Mouse (Mus musculus) limb, embryonic 12.5 days (tissue): ENCODE data around the gene Epn1. TPM values are rescaled to one million over a fixed set of nuclear protein-coding genes. Genes with fewer than 3 reads are reported as not detected.
A peak's percentile ranks its signal among the peaks of the same experiment; 100 is the strongest.
"Not testable (repeated sequence)": the region's sequence is repeated elsewhere in the genome, so short reads cannot be mapped to it uniquely, and the experiment has no call there.

ENCODE experiments used
- ATAC-seq: fragments of 200-750 bp; cut with Nextera tagmentation; 2 replicates; pipeline ENCODE4 v1.8.0; 2017; ENCODE audit warnings: low read depth, moderate TSS enrichment; ENCODE audit not compliant: insufficient number of reproducible peaks, insufficient read depth, low FRiP score, low TSS enrichment
- H3K27ac ChIP-seq: fragments of 300-500 bp; sonication (generic); 2 replicates; pipeline ENCODE4 v1.5.1; 2016; ENCODE audit warnings: mild to moderate bottlenecking, moderate library complexity
- H3K27me3 ChIP-seq: fragments of 300-500 bp; sonication (generic); 2 replicates; pipeline ENCODE4 v1.6.1; 2016; ENCODE audit warnings: mild to moderate bottlenecking, moderate library complexity
- H3K36me3 ChIP-seq: fragments of 300-500 bp; sonication (generic); 2 replicates; pipeline ENCODE4 v1.6.1; 2016; ENCODE audit warnings: mild to moderate bottlenecking, moderate library complexity
- H3K4me1 ChIP-seq: fragments of 300-500 bp; sonication (generic); replicated peaks from 2 replicates; pipeline ENCODE4 v1.6.1; 2016
- H3K4me2 ChIP-seq: fragments of 300-500 bp; sonication (generic); 2 replicates; pipeline ENCODE4 v1.6.1; 2016; ENCODE audit warnings: mild to moderate bottlenecking, moderate library complexity
- H3K4me3 ChIP-seq: fragments of 300-500 bp; sonication (generic); replicated peaks from 2 replicates; pipeline ENCODE4 v1.5.1; 2016; ENCODE audit warnings: mild to moderate bottlenecking
- H3K9ac ChIP-seq: fragments of 300-500 bp; sonication (generic); replicated peaks from 2 replicates; pipeline ENCODE4 v1.6.1; 2016; ENCODE audit warnings: mild to moderate bottlenecking, moderate library complexity
- H3K9me3 ChIP-seq: fragments of 300-500 bp; sonication (generic); 2 replicates; pipeline ENCODE4 v1.6.1; 2016; ENCODE audit warnings: mild to moderate bottlenecking, moderate library complexity
- WGBS: fragments of 180-500 bp; shearing (Covaris S2); methylation state at CpG from one replicate; pipeline ENCODE4 v1.1.7; 2016; 5-methylcytosine and 5-hydroxymethylcytosine counted together
- polyA plus RNA-seq: library from polyadenylated mRNA; unstranded; fragments of >200 nt; fragmentation: Nextera tagmentation; extraction: Ambion mirVana; gene quantifications from 2 replicates; pipeline ENCODE4 v1.2.1, GENCODE M21; 2016

The Epn1 gene
- polyA plus RNA-seq, 1 experiment from 2014 or later, result 62.8 TPM

DNA sequence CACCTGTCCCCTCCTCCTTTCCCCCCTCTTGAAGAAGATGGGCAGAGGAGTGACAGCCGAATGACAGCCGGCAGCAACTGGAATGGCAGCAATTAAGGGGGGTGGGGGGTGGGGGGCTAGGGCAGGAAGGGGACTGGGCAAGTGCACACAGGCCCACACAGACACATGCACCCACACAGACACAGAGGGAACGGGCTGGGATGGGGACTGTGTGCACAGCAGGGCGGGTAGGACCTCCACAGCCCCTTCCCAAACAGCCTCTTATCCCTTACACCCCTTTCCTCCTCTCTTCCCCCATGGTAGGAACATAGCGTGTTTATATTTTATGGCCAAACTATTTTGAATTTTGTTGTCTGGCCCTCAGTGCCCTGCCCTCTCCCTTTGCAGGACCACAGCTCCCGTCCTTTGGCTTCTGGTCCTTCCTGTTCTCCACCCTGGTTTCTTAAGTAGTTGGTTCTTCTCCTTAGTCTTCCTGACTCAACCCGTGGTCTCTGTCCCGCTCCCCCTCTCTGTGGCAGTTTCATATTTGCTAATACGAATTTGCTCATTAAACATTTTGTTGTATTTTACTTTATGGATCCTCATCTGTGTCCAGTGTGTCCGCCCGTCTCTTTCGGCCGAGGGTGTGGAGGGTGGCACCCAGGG lies 548 bp upstream of the Epn1 start:
- not testable (repeated sequence) for H3K27me3 ChIP-seq, H3K9me3 ChIP-seq
- peak; percentile 34; the same call in 1 of the 2 replicates for ATAC-seq
- 0 out of 2 replicates have a peak overlapping the region, but pooled peaks have one; percentile 98 for H3K9ac ChIP-seq
- 44% methylated on average over 10 of the region's 13 CpGs for whole genome bisulfite sequencing
- H3K4me3 ChIP-seq, result peak overlapping the region; percentile 98
- peak overlapping the region; percentile 69 for H3K4me2 ChIP-seq
- H3K4me1 ChIP-seq, result peaks cover 14% of the 10 kb centered on the region
- peaks cover 66% of the 10 kb centered on the region for H3K36me3 ChIP-seq
- H3K27ac ChIP-seq, result peak overlapping the region; percentile 78

DNA sequence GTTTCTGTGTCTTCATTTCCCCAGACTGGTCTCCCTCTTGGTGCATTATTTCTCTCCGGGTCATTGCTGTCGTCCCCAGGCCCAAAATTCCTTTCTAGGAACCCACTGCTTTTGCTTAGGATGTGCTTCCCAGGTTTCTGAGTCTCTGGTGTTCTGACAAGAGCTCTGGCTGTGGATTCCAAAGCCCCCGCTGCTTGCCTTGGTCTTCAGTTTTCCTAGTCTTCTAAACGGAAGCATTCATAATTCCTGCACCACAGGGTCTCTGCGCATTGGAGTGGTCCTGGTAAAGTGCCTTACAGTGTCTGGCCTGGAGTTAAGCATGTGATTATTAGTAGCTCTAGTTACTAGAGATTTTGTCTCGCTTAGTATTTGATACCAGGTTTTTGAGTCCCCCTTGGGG lies 780 bp downstream of the Epn1 start:
- H3K36me3 ChIP-seq, result peaks cover 65% of the 10 kb centered on the region

DNA sequence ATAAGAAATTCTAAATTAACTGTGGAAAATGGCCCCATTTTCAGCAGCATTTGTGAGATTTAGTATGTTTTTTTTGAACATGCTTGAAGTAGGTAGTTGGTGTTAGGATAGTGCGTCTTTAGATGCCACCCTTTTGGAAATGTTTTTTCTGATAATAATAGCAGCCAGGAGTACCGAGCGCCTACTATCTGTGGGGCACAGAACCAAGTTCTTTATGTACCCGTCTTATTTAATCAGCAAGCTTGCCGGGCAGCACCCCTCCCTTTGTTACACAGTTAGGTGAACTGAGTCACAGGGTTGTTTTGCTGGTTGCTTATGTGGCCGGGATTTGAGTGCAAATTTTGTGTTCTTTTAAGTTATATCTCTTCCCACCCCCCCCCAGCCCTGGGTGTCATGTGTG lies 1.2 kb downstream of the Epn1 start:
- H3K9me3 ChIP-seq, result no peaks in the 10 kb centered on the region
- no peak overlapping the region for H3K27ac ChIP-seq
- H3K4me3 ChIP-seq, result peak overlapping the region; percentile 98
- H3K9ac ChIP-seq, result peak overlapping the region; percentile 98
- no peaks in the 10 kb centered on the region for H3K27me3 ChIP-seq
- peak overlapping the region; percentile 69 for H3K4me2 ChIP-seq
- ATAC-seq, result no peak
- peaks cover 65% of the 10 kb centered on the region for H3K36me3 ChIP-seq
- 74% methylated on average over 6 of the region's 6 CpGs for WGBS
- peaks cover 18% of the 10 kb centered on the region for H3K4me1 ChIP-seq

More for the DNA sequence above, 780 bp downstream of the Epn1 start:
- peak overlapping the region; percentile 98 for H3K4me3 ChIP-seq
- H3K4me2 ChIP-seq, result peak overlapping the region; percentile 69
- no peaks in the 10 kb centered on the region for H3K9me3 ChIP-seq
- H3K4me1 ChIP-seq, result peaks cover 14% of the 10 kb centered on the region
- WGBS, result 12% methylated on average over 6 of the region's 6 CpGs
- peak overlapping the region; percentile 94 for H3K27ac ChIP-seq
- H3K9ac ChIP-seq, result peak overlapping the region; percentile 98
- ATAC-seq, result no peak
- H3K27me3 ChIP-seq, result no peaks in the 10 kb centered on the region

DNA sequence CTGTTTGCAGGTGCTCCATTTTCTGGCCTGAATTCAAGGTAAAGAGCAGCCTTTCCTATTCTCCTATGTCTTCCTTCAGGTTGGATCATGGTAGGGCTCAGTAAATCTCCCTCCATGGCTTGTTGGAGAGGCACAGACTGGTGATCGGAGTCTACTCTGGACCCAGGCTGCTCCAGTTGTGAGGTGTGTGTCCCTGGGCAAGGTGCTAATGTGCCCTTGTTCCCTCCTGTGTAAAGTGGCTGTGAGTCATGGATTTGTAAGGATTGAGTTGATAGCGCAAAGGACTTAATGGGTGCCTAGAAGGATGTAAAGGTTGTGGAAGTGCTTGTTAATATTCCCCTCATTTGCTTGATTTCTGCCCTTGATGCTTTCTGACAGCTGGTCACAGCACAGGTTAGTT lies 1.9 kb downstream of the Epn1 start:
- H3K9me3 ChIP-seq, result no peaks in the 10 kb centered on the region
- 97% methylated on average over 2 of the region's 2 CpGs for WGBS
- peaks cover 21% of the 10 kb centered on the region for H3K4me1 ChIP-seq
- H3K27me3 ChIP-seq, result no peaks in the 10 kb centered on the region
- peaks cover 63% of the 10 kb centered on the region for H3K36me3 ChIP-seq
- H3K4me3 ChIP-seq, result no peak overlapping the region
- peak overlapping the region; percentile 69; the same call in 1 of the 2 replicates for H3K4me2 ChIP-seq
- H3K9ac ChIP-seq, result no peak overlapping the region
- H3K27ac ChIP-seq, result no peak overlapping the region
- no peak for ATAC-seq

GRCm38 (mm10) chr7:5083325-5084105 lies 3.5 kb downstream of the Epn1 start:
- H3K4me3 ChIP-seq, result no peak overlapping the region
- no peak overlapping the region for H3K4me2 ChIP-seq
- H3K4me1 ChIP-seq, result peaks cover 29% of the 10 kb centered on the region
- H3K27ac ChIP-seq, result no peak overlapping the region
- no peaks in the 10 kb centered on the region for H3K27me3 ChIP-seq
- no peaks in the 10 kb centered on the region for H3K9me3 ChIP-seq
- H3K9ac ChIP-seq, result no peak overlapping the region
- H3K36me3 ChIP-seq, result peaks cover 62% of the 10 kb centered on the region
- ATAC-seq, result no peak
- 92% methylated on average over 18 of the region's 18 CpGs for WGBS

DNA sequence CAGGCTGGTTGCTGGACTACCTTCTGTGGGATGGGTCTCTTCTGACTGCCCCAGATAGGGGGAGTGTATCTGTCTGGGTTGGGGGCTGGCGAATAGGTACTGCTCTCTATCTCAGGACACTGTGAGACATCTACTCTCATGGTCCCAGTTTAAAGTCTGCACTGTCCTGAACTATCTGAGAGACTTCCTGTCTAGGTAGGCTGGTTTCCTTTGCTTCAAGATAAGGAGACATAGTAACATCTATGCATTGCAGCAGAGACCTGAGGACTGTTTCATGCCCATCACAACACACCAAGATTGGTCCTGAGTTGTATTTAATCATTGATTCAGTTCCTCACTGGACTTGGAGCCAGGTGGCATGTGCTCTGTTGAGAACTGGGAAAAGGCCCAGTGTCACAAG lies 5.5 kb downstream of the Epn1 start:
- H3K9ac ChIP-seq, result no peak overlapping the region
- no peak overlapping the region for H3K4me2 ChIP-seq
- WGBS, result 100% methylated on average over 1 of the region's 1 CpGs
- H3K4me1 ChIP-seq, result peaks cover 29% of the 10 kb centered on the region
- no peak overlapping the region for H3K4me3 ChIP-seq
- no peak; the same call in 1 of the 2 replicates for ATAC-seq
- H3K27ac ChIP-seq, result no peak overlapping the region
- no peaks in the 10 kb centered on the region for H3K27me3 ChIP-seq
- peaks cover 71% of the 10 kb centered on the region for H3K36me3 ChIP-seq
- no peaks in the 10 kb centered on the region for H3K9me3 ChIP-seq

DNA sequence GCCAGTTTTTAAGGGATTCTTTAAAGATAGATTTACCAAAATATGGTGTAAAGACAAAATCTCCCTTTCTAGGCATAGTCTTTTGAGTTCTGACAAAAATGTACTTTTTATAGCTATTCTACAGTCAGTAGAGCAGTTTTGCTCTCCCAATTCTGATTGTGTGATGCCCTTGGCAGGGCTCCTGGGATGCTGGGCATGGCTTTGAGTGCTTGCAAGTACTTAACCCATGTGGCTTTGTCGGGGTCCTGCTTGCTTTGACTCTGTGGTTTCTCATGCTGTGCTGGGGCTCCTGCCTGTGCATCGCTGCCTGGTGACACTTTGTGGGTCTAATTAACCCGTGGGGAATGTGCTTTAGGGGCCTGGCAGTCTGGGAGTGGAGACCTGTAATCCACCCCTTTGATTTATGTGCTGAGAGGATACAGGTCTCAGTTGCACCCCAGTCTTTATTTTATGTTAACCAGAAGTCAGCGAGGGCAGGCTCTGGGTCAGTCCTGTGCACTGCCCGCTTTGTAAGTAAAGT lies 6.9 kb downstream of the Epn1 start:
- no peak overlapping the region for H3K9ac ChIP-seq
- H3K36me3 ChIP-seq, result peaks cover 84% of the 10 kb centered on the region

DNA sequence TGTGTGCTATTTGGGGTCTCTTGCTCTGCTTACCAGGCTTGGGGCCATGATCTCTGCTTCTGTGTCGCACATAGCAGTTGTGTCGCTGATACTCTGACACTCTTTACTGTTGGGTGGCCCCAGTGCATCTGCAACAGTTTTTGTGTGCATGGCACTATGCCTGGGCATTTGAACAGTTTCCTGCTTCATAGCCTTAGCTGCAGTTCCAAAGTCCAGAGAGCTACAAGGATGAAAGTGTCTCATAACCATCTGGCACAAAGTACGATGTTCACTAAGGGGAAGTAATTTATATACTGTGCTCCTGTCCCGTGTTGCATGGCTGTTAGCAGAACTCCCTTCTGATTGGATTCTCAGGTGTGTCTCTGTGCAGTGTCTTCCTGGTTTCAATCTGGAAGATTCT lies 7.9 kb downstream of the Epn1 start:
- Histone ChIP-seq H3K4me1 (peaks cover 15% of the 10 kb centered on the region), H3K4me2 (no peak overlapping the region), H3K27me3 (no peaks in the 10 kb centered on the region), H3K9me3 (no peaks in the 10 kb centered on the region), H3K27ac (no peak overlapping the region), H3K36me3 (peaks cover 90% of the 10 kb centered on the region), H3K9ac (no peak overlapping the region), H3K4me3 (no peak overlapping the region)
- WGBS, result 86% methylated on average over 4 of the region's 4 CpGs
- no peak for ATAC-seq

More for the DNA sequence above, 6.9 kb downstream of the Epn1 start:
- ATAC-seq, result no peak
- no peak overlapping the region for H3K4me2 ChIP-seq
- H3K27ac ChIP-seq, result no peak overlapping the region
- H3K4me1 ChIP-seq, result peaks cover 17% of the 10 kb centered on the region
- no peaks in the 10 kb centered on the region for H3K27me3 ChIP-seq
- H3K4me3 ChIP-seq, result no peak overlapping the region
- H3K9me3 ChIP-seq, result no peaks in the 10 kb centered on the region
- 25% methylated on average over 5 of the region's 5 CpGs for WGBS

- Histone ChIP-seq H3K27me3 (no peaks in the 10 kb centered on the region), H3K9ac (no peak overlapping the region), H3K36me3 (peaks cover 91% of the 10 kb centered on the region), H3K27ac (no peak overlapping the region), H3K4me1 (peaks cover 15% of the 10 kb centered on the region), H3K9me3 (no peaks in the 10 kb centered on the region), H3K4me3 (no peak overlapping the region), H3K4me2 (no peak overlapping the region)
- WGBS, result 97% methylated on average over 15 of the region's 15 CpGs
- ATAC-seq, result no peak
These were observed 9.8 kb downstream of the Epn1 start for GRCm38 (mm10) chr7:5089853-5090252.

DNA sequence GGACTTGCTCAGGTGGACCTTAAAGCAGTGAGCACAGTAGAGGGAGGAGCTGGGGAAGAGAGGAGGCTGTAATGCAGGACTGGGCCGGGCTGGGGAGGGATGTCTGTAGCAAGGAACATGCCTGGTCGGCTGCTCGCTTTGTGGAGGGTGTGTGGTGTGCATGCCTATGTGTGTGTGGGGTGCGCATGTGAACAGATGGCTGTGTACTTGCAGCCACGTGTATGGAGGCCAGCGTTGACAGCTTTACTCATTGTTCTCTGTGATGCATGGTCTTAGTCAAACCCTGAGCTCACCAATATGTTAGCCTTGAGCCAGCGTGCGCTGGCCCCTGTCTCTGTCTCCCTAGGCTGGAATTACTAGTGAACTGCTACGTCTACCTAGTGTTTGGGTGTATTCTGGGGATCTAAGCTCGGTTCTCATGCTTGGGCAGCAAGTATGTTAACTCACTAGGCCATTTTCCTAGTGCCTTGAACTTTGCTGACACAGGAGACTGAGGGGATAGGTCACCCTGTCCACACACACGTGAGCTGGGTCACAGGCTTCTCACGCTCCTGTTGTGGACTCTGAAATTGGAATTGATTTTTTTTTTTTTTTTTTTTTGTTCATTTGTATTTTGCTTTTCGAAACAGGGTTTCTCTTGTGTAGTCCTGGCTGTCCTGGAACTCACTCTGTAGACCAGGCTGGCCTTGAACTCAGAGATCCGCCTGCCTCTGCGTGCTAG lies 11.1 kb downstream of the Epn1 start:
- Histone ChIP-seq H3K4me1 (peaks cover 12% of the 10 kb centered on the region), H3K36me3 (peaks cover 93% of the 10 kb centered on the region), H3K9ac (no peak overlapping the region), H3K4me3 (no peak overlapping the region), H3K9me3 (no peaks in the 10 kb centered on the region), H3K4me2 (no peak overlapping the region), H3K27ac (no peak overlapping the region), H3K27me3 (no peaks in the 10 kb centered on the region)
- WGBS, result 92% methylated on average over 15 of the region's 15 CpGs
- ATAC-seq, result no peak

- no peak overlapping the region for H3K27ac ChIP-seq
- no peak overlapping the region for H3K9ac ChIP-seq
- H3K9me3 ChIP-seq, result no peaks in the 10 kb centered on the region
- WGBS, result 84% methylated on average over 6 of the region's 6 CpGs
- H3K4me3 ChIP-seq, result no peak overlapping the region
- ATAC-seq, result no peak
- peaks cover 96% of the 10 kb centered on the region for H3K36me3 ChIP-seq
- 0 out of 2 replicates have a peak, but pooled peaks cover 4% of the 10 kb centered on the region for H3K4me1 ChIP-seq
- H3K4me2 ChIP-seq, result no peak overlapping the region
- H3K27me3 ChIP-seq, result no peaks in the 10 kb centered on the region
These were observed 12.3 kb downstream of the Epn1 start for GRCm38 (mm10) chr7:5092381-5092780.
